Mouse (Mus musculus): Measurements from ENCODE around the gene Lrfn4. TPM values are rescaled to one million over a fixed set of nuclear protein-coding genes. Genes with fewer than 3 reads are reported as not detected.

The Lrfn4 gene
- total and polyA plus RNA-seq, 2 experiments from 2014 or later = 17.1 to 164 TPM

- 26% methylated on average over 29 of the region's 49 CpGs for WGBS
- Histone ChIP-seq H3K4me3 (ENCODE audit: low read depth, low read length) (peak overlapping the region; percentile 91), H3K36me3 (ENCODE audit: insufficient read depth, low read length) (peaks cover 30% of the 10 kb centered on the region), H3K27ac (ENCODE audit: low read depth, low read length) (peak overlapping the region; percentile 93), H3K9ac (replicated peaks; ENCODE audit: low read length, poor library complexity, severe bottlenecking) (peak overlapping the region; percentile 99), H3K4me1 (ENCODE audit: insufficient read depth, low read length) (peaks cover 14% of the 10 kb centered on the region; the same call in 1 of the 2 replicates), H3K9me3 (ENCODE audit: low read length) (no peaks in the 10 kb centered on the region), H3K4me2 (ENCODE audit: low read depth, low read length, poor library complexity, severe bottlenecking) (peak overlapping the region; percentile 92), H3K27me3 (ENCODE audit: insufficient read depth, low read length) (no peaks in the 10 kb centered on the region)
- no peak for TF ChIP-seq CTCF (IDR thresholded peaks at IDR 0.05)
- DNase-seq (ENCODE audit: low spot score) (peak; percentile 31), ATAC-seq (ENCODE audit: low FRiP score) (peak; percentile 10)
These were observed 939 bp downstream of the Lrfn4 start for GRCm38 (mm10) chr19:4614305-4615150.

- Histone ChIP-seq H3K9me3 (ENCODE audit: low read length) (no peaks in the 10 kb centered on the region), H3K4me3 (ENCODE audit: low read depth, low read length) (peak overlapping the region; percentile 91), H3K27me3 (ENCODE audit: insufficient read depth, low read length) (no peaks in the 10 kb centered on the region), H3K9ac (replicated peaks; ENCODE audit: low read length, poor library complexity, severe bottlenecking) (no peak overlapping the region), H3K4me1 (ENCODE audit: insufficient read depth, low read length) (peaks cover 14% of the 10 kb centered on the region; the same call in 1 of the 2 replicates), H3K27ac (ENCODE audit: low read depth, low read length) (no peak overlapping the region), H3K4me2 (ENCODE audit: low read depth, low read length, poor library complexity, severe bottlenecking) (peak overlapping the region; percentile 92), H3K36me3 (ENCODE audit: insufficient read depth, low read length) (peaks cover 30% of the 10 kb centered on the region)
- DNase-seq (ENCODE audit: low spot score) (no peak), ATAC-seq (ENCODE audit: low FRiP score) (no peak)
- WGBS = 89% methylated on average over 33 of the region's 33 CpGs
- TF ChIP-seq CTCF (IDR thresholded peaks at IDR 0.05) = no peak
These were observed 1.8 kb downstream of the Lrfn4 start for GRCm38 (mm10) chr19:4613464-4614304.

- H3K4me1 ChIP-seq (ENCODE audit: insufficient read depth, low read length) = peaks cover 14% of the 10 kb centered on the region; the same call in 1 of the 2 replicates
- H3K9ac ChIP-seq (replicated peaks; ENCODE audit: low read length, poor library complexity, severe bottlenecking) = no peak overlapping the region
- H3K36me3 ChIP-seq (ENCODE audit: insufficient read depth, low read length) = peaks cover 30% of the 10 kb centered on the region
- no peak overlapping the region for H3K27ac ChIP-seq (ENCODE audit: low read depth, low read length)
- 90% methylated on average over 19 of the region's 19 CpGs for WGBS
- H3K4me2 ChIP-seq (ENCODE audit: low read depth, low read length, poor library complexity, severe bottlenecking) = no peak overlapping the region
- H3K27me3 ChIP-seq (ENCODE audit: insufficient read depth, low read length) = no peaks in the 10 kb centered on the region
- H3K4me3 ChIP-seq (ENCODE audit: low read depth, low read length) = no peak overlapping the region
- ATAC-seq (ENCODE audit: low FRiP score) = no peak
- TF ChIP-seq CTCF (IDR thresholded peaks at IDR 0.05) = no peak
- H3K9me3 ChIP-seq (ENCODE audit: low read length) = no peaks in the 10 kb centered on the region
- no peak for DNase-seq (ENCODE audit: low spot score)
These were observed 3.1 kb downstream of the Lrfn4 start for GRCm38 (mm10) chr19:4612181-4612961.

- H3K4me2 ChIP-seq (ENCODE audit: low read depth, low read length, poor library complexity, severe bottlenecking) = no peak overlapping the region
- 51% methylated on average over 4 of the region's 4 CpGs for WGBS
- H3K27ac ChIP-seq (ENCODE audit: low read depth, low read length) = no peak overlapping the region
- peaks cover 30% of the 10 kb centered on the region for H3K36me3 ChIP-seq (ENCODE audit: insufficient read depth, low read length)
- H3K4me1 ChIP-seq (ENCODE audit: insufficient read depth, low read length) = peaks cover 14% of the 10 kb centered on the region; the same call in 1 of the 2 replicates
- no peak for TF ChIP-seq CTCF (IDR thresholded peaks at IDR 0.05)
- H3K9ac ChIP-seq (replicated peaks; ENCODE audit: low read length, poor library complexity, severe bottlenecking) = no peak overlapping the region
- no peak overlapping the region for H3K4me3 ChIP-seq (ENCODE audit: low read depth, low read length)
- no peaks in the 10 kb centered on the region for H3K9me3 ChIP-seq (ENCODE audit: low read length)
- no peaks in the 10 kb centered on the region for H3K27me3 ChIP-seq (ENCODE audit: insufficient read depth, low read length)
- DNase-seq (ENCODE audit: low spot score) = peak; percentile 31
- no peak for ATAC-seq (ENCODE audit: low FRiP score)
These were observed 5.4 kb downstream of the Lrfn4 start for GRCm38 (mm10) chr19:4610109-4610508.

GRCm38 (mm10) chr19:4608511-4608910 is 7.0 kb downstream of the Lrfn4 start:
- Histone ChIP-seq H3K27ac (ENCODE audit: low read depth, low read length) (no peak overlapping the region), H3K4me3 (ENCODE audit: low read depth, low read length) (no peak overlapping the region), H3K9me3 (ENCODE audit: low read length) (no peaks in the 10 kb centered on the region), H3K27me3 (ENCODE audit: insufficient read depth, low read length) (no peaks in the 10 kb centered on the region), H3K9ac (replicated peaks; ENCODE audit: low read length, poor library complexity, severe bottlenecking) (no peak overlapping the region), H3K4me2 (ENCODE audit: low read depth, low read length, poor library complexity, severe bottlenecking) (no peak overlapping the region), H3K36me3 (ENCODE audit: insufficient read depth, low read length) (peaks cover 27% of the 10 kb centered on the region), H3K4me1 (ENCODE audit: insufficient read depth, low read length) (peaks cover 3% of the 10 kb centered on the region; the same call in 1 of the 2 replicates)
- 89% methylated on average over 4 of the region's 4 CpGs for WGBS
- ATAC-seq (ENCODE audit: low FRiP score) (no peak), DNase-seq (ENCODE audit: low spot score) (no peak)
- TF ChIP-seq CTCF (IDR thresholded peaks at IDR 0.05) = no peak

Data from midbrain, postnatal 0 days (tissue).